Mouse (Mus musculus) megakaryocyte, embryonic 14.5 days (primary cell): ENCODE measurements around the gene Cdk4. TPM values are rescaled to one million over a fixed set of nuclear protein-coding genes. Genes with fewer than 3 reads are reported as not detected.

Experiments used
- H3K27me3 ChIP-seq: replicated peaks from 2 replicates; pipeline ENCODE3; 2012; ENCODE audit warnings: inconsistent platforms
- H3K36me3 ChIP-seq: replicated peaks from 2 replicates; pipeline ENCODE3; 2012; ENCODE audit warnings: low read length, inconsistent platforms, mixed read lengths
- H3K4me1 ChIP-seq: 2 replicates; pipeline ENCODE4 v1.6.1; 2012; ENCODE audit warnings: inconsistent platforms
- H3K4me3 ChIP-seq: replicated peaks from 2 replicates; pipeline ENCODE3; 2012; ENCODE audit warnings: moderate library complexity, mild to moderate bottlenecking, inconsistent platforms
- H3K9me3 ChIP-seq: 2 replicates; pipeline ENCODE4 v1.6.1; 2012; ENCODE audit warnings: inconsistent platforms
- FLI1 ChIP-seq: IDR thresholded peaks from 2 replicates; pipeline ENCODE4 v1.6.1; 2012; ENCODE audit warnings: low read length, inconsistent platforms, mixed read lengths
- GATA1 ChIP-seq: IDR thresholded peaks from 3 replicates; pipeline ENCODE4 v1.6.1; 2012; ENCODE audit warnings: mixed read lengths, low read length, inconsistent platforms, borderline replicate concordance
- polyA plus RNA-seq: library from polyadenylated mRNA; stranded (reverse); fragments of >175 nt; gene quantifications from 2 replicates; pipeline ENCODE4 v1.2.3, GENCODE M21; 2012; ENCODE audit warnings: low replicate concordance; ENCODE audit not compliant: insufficient read depth

Cdk4 gene
- polyA plus RNA-seq, 1 experiment: 833 TPM

DNA sequence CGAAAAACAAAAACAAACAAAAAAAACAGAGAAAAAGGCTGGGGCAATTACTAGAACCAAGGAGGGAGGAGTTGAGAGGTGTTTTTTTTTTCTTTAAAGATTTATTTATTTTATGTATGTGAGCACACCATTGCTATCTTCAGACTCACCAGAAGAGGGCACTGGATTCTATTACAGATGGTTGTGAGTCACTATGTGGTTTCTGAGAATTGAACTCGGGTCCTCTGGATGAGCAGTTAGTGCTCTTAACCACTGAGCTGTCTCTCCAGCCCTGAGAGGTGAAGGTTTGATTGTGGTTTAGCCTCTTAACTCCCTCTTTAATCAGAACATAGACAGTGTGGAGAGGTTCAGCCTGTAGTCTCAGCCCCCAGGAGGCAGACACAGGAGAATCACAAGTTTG is 51.7 kb downstream of the Cdk4 start:
- H3K9me3 ChIP-seq: no peaks in the 10 kb centered on the region
- H3K4me3 ChIP-seq: no peak overlapping the region
- no peaks in the 10 kb centered on the region for H3K27me3 ChIP-seq
- H3K4me1 ChIP-seq: peaks cover 49% of the 10 kb centered on the region
- TF ChIP-seq FLI1 (no peak), GATA1 (no peak)
- H3K36me3 ChIP-seq: peaks cover 85% of the 10 kb centered on the region

Other genes with a start within 250 kb of the Cdk4 start
- 6.8 and 13.8 TPM in 2 replicates for gene Atp23, start 162.2 kb upstream of the Cdk4 start, polyA plus RNA-seq
- gene Ctdsp2, start 84.8 kb upstream of the Cdk4 start, polyA plus RNA-seq: 27.8 and 40.9 TPM in 2 replicates
- gene Avil, start 62.8 kb upstream of the Cdk4 start, polyA plus RNA-seq: 0.70 TPM in 1 of 2 replicates, not detected in the other
- 19.8 and 35.4 TPM in 2 replicates for gene Tsfm, start 32.7 kb upstream of the Cdk4 start, polyA plus RNA-seq
- 1.9 and 12.1 TPM in 2 replicates for gene Mettl1, start 22.1 kb upstream of the Cdk4 start, polyA plus RNA-seq
- gene Eef1akmt3, start 22.0 kb upstream of the Cdk4 start, polyA plus RNA-seq: 0.08 TPM in 1 of 2 replicates, not detected in the other
- 0.15 TPM in 1 of 2 replicates, not detected in the other for gene Cyp27b1, start 15.3 kb upstream of the Cdk4 start, polyA plus RNA-seq
- gene March9, start 3.4 kb upstream of the Cdk4 start, polyA plus RNA-seq: 1.3 and 3.3 TPM in 2 replicates
- 4.8 and 51.5 TPM in 2 replicates for gene Tspan31, start 6.7 kb downstream of the Cdk4 start, polyA plus RNA-seq
- 26.5 and 79.5 TPM in 2 replicates for gene Agap2, start 11.8 kb downstream of the Cdk4 start, polyA plus RNA-seq
- 140 and 267 TPM in 2 replicates for gene Os9, start 57.6 kb downstream of the Cdk4 start, polyA plus RNA-seq
- 71.2 and 76.1 TPM in 2 replicates for gene B4galnt1, start 101.7 kb downstream of the Cdk4 start, polyA plus RNA-seq
- gene Slc26a10, start 117.1 kb downstream of the Cdk4 start, polyA plus RNA-seq: 0.23 and 0.76 TPM in 2 replicates
- not detected in 2 replicates for gene Arhgef25, start 126.5 kb downstream of the Cdk4 start, polyA plus RNA-seq
- 51.0 and 171 TPM in 2 replicates for gene Dtx3, start 132.2 kb downstream of the Cdk4 start, polyA plus RNA-seq
- gene Pip4k2c, start 148.1 kb downstream of the Cdk4 start, polyA plus RNA-seq: 10.4 and 19.6 TPM in 2 replicates
- 6.6 and 11.4 TPM in 2 replicates for gene Kif5a, start 199.8 kb downstream of the Cdk4 start, polyA plus RNA-seq
- gene Dctn2, start 202.8 kb downstream of the Cdk4 start, polyA plus RNA-seq: 176 and 219 TPM in 2 replicates
- gene Mbd6, start 225.5 kb downstream of the Cdk4 start, polyA plus RNA-seq: 245 and 640 TPM in 2 replicates
- 26.0 and 101 TPM in 2 replicates for gene Mars, start 248.3 kb downstream of the Cdk4 start, polyA plus RNA-seq